Mouse (Mus musculus) midbrain, postnatal 0 days (tissue): ENCODE measurements around the gene Hoxc12. TPM values are rescaled to one million over a fixed set of nuclear protein-coding genes. Genes with fewer than 3 reads are reported as not detected.

Source experiments
- ATAC-seq: fragments of 200-750 bp; cut with Nextera tagmentation; 2 replicates; pipeline ENCODE4 v1.8.0; 2017; ENCODE audit warnings: moderate number of reproducible peaks, mild to moderate bottlenecking, moderate TSS enrichment, moderate library complexity; ENCODE audit not compliant: low FRiP score
- DNase-seq: peaks from one replicate; pipeline ENCODE4 v3.0.0-alpha.2; 2015; ENCODE audit warnings: low spot score
- H3K27ac ChIP-seq: fragments of 300-500 bp; sonication (generic); 2 replicates; pipeline ENCODE4 v1.5.1; 2014; ENCODE audit warnings: low read depth, mild to moderate bottlenecking, low read length, mixed read lengths
- H3K27me3 ChIP-seq: fragments of 300-500 bp; sonication (generic); 2 replicates; pipeline ENCODE4 v1.6.1; 2014; ENCODE audit warnings: low read length, control low read depth, mixed read lengths; ENCODE audit not compliant: insufficient read depth
- H3K36me3 ChIP-seq: fragments of 300-500 bp; sonication (generic); 2 replicates; pipeline ENCODE4 v1.6.1; 2014; ENCODE audit warnings: low read length, control low read depth, mixed read lengths; ENCODE audit not compliant: insufficient read depth
- H3K4me1 ChIP-seq: fragments of 300-500 bp; sonication (generic); 2 replicates; pipeline ENCODE4 v1.6.1; 2014; ENCODE audit warnings: mild to moderate bottlenecking, control low read depth, antibody characterized with exemption, low read length, mixed read lengths; ENCODE audit not compliant: insufficient read depth
- H3K4me2 ChIP-seq: fragments of 300-500 bp; sonication (generic); 2 replicates; pipeline ENCODE4 v1.6.1; 2014; ENCODE audit warnings: low read depth, mild to moderate bottlenecking, low read length, mixed read lengths; ENCODE audit not compliant: poor library complexity, severe bottlenecking
- H3K4me3 ChIP-seq: fragments of 300-500 bp; sonication (generic); 2 replicates; pipeline ENCODE4 v1.5.1; 2014; ENCODE audit warnings: low read depth, mild to moderate bottlenecking, low read length, moderate library complexity
- H3K9ac ChIP-seq: fragments of 300-500 bp; sonication (generic); replicated peaks from 2 replicates; pipeline ENCODE4 v1.6.1; 2014; ENCODE audit warnings: mild to moderate bottlenecking, low read length, moderate library complexity, mixed read lengths; ENCODE audit not compliant: poor library complexity, severe bottlenecking
- H3K9me3 ChIP-seq: fragments of 300-500 bp; sonication (generic); 2 replicates; pipeline ENCODE4 v1.6.1; 2016; ENCODE audit warnings: low read length, control low read depth
- CTCF ChIP-seq: IDR thresholded peaks from 2 replicates; pipeline ENCODE4 v1.5.1; 2016; ENCODE audit warnings: antibody characterized with exemption, mild to moderate bottlenecking
- WGBS: fragments of 180-500 bp; shearing (Covaris S2); extraction: QIAGEN DNeasy Blood & Tissue Kit; methylation state at CpG from one replicate; pipeline ENCODE4 v1.1.7; 2014; 5-methylcytosine and 5-hydroxymethylcytosine counted together
- microRNA-seq: library from miRNA; unstranded; fragments of <30 nt; microRNA quantifications from one replicate; pipeline ENCODE4, GENCODE M21; 2016; ENCODE audit warnings: borderline number of aligned reads
- polyA plus RNA-seq: library from polyadenylated mRNA; unstranded; fragments of >200 nt; fragmentation: Nextera tagmentation; extraction: Ambion mirVana; gene quantifications from 2 replicates; pipeline ENCODE4 v1.2.1, GENCODE M21; 2015
- total RNA-seq: library from RNA; depleted of rRNA; stranded (reverse); fragments of >200 nt; gene quantifications from 2 replicates; pipeline ENCODE4 v1.2.3, GENCODE M21; 2014; rRNA removed

Hoxc12 gene
- total and polyA plus RNA-seq, 2 experiments from 2014 or later, result not detected

DNA sequence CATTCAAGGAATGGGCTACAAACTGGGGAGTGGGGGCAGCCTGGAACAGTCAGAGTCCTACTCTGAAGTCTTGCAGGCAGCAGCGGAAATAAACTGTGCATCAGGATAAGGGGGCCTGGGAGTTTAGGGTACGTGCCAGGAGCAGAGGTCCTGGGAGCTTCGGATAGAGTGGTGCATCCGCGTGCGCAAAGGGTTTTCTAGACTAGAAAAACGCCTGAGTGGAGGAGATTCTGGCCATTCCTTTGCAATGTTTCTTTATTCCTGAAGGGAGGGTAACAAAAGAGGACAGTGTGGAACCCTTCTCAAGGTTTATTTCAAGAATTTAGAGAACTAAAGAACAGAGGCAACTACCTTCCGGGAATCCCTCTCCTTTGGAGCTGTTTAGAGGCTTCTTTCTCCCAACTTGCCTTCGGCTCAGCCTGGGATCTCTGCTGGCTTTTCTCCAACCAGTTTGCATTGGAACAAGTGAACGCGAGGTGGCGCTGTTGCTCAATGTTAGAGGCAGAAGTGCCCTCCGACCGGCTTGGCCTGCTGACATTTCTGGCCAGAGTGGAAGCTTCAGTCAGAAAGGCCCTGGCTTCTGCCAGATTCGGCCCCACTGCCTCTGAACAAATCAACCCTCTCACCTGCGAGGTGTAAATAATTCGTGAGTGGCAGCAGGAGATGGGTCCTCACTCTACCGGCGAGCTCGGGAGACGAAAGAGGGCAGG is 50.7 kb downstream of the Hoxc12 start:
- peaks cover 97% of the 10 kb centered on the region for H3K27me3 ChIP-seq
- no peak overlapping the region for H3K4me2 ChIP-seq
- WGBS, result 3% methylated on average over 21 of the region's 21 CpGs
- peak; percentile 93 for TF ChIP-seq CTCF
- H3K9me3 ChIP-seq, result no peaks in the 10 kb centered on the region
- H3K36me3 ChIP-seq, result no peaks in the 10 kb centered on the region
- ATAC-seq (no peak), DNase-seq (peak; percentile 94)
- no peaks in the 10 kb centered on the region for H3K4me1 ChIP-seq
- no peak overlapping the region for H3K4me3 ChIP-seq
- H3K27ac ChIP-seq, result no peak overlapping the region
- no peak overlapping the region for H3K9ac ChIP-seq

GRCm38 (mm10) chr15:102988078-102988477 is 51.5 kb downstream of the Hoxc12 start:
- peaks cover 98% of the 10 kb centered on the region for H3K27me3 ChIP-seq
- 18% methylated on average over 5 of the region's 5 CpGs for WGBS
- no peaks in the 10 kb centered on the region for H3K36me3 ChIP-seq
- H3K4me2 ChIP-seq, result no peak overlapping the region
- H3K9ac ChIP-seq, result no peak overlapping the region
- H3K27ac ChIP-seq, result no peak overlapping the region
- DNase-seq, result no peak
- no peak for ATAC-seq
- H3K9me3 ChIP-seq, result no peaks in the 10 kb centered on the region
- no peak for TF ChIP-seq CTCF
- H3K4me1 ChIP-seq, result no peaks in the 10 kb centered on the region
- H3K4me3 ChIP-seq, result no peak overlapping the region

Small RNA genes lying within 50 kb of the gene (microRNA-seq; reads per million reads assigned to microRNA genes)
- not detected for gene Mir196a-2

Other genes starting within 250 kb of the Hoxc12 start
- 34.4 and 34.7 TPM in 2 replicates for gene Calcoco1, start 214.6 kb upstream of the Hoxc12 start, total RNA-seq
- 27.1 and 27.2 TPM in 2 replicates for gene Calcoco1, start 214.6 kb upstream of the Hoxc12 start, polyA plus RNA-seq
- 0.16 TPM in 1 of 2 replicates, not detected in the other for gene Hoxc13, start 15.7 kb upstream of the Hoxc12 start, total RNA-seq
- not detected in 2 replicates for gene Hoxc13, start 15.7 kb upstream of the Hoxc12 start, polyA plus RNA-seq
- gene Hoxc11, start 17.7 kb downstream of the Hoxc12 start, total RNA-seq, result not detected in 2 replicates
- gene Hoxc11, start 17.7 kb downstream of the Hoxc12 start, polyA plus RNA-seq, result not detected in 2 replicates
- not detected in 2 replicates for gene Hoxc10, start 30.0 kb downstream of the Hoxc12 start, total RNA-seq
- not detected in 2 replicates for gene Hoxc10, start 30.0 kb downstream of the Hoxc12 start, polyA plus RNA-seq
- 0.88 TPM in 1 of 2 replicates, not detected in the other for gene Hoxc5, start 30.7 kb downstream of the Hoxc12 start, total RNA-seq
- gene Hoxc5, start 30.7 kb downstream of the Hoxc12 start, polyA plus RNA-seq, result not detected in 2 replicates
- gene Hoxc9, start 39.7 kb downstream of the Hoxc12 start, total RNA-seq, result not detected in 2 replicates
- not detected in 2 replicates for gene Hoxc9, start 39.7 kb downstream of the Hoxc12 start, polyA plus RNA-seq
- not detected in 2 replicates for gene Hoxc8, start 53.9 kb downstream of the Hoxc12 start, total RNA-seq
- gene Hoxc8, start 53.9 kb downstream of the Hoxc12 start, polyA plus RNA-seq, result not detected in 2 replicates
- not detected in 2 replicates for gene Hoxc6, start 61.5 kb downstream of the Hoxc12 start, total RNA-seq
- not detected in 2 replicates for gene Hoxc6, start 61.5 kb downstream of the Hoxc12 start, polyA plus RNA-seq
- gene Hoxc4, start 82.2 kb downstream of the Hoxc12 start, total RNA-seq, result 2.2 TPM in 1 of 2 replicates, not detected in the other
- gene Hoxc4, start 82.2 kb downstream of the Hoxc12 start, polyA plus RNA-seq, result not detected in 2 replicates
- 33.2 and 42.9 TPM in 2 replicates for gene Smug1, start 230.3 kb downstream of the Hoxc12 start, total RNA-seq
- 13.6 and 14.1 TPM in 2 replicates for gene Smug1, start 230.3 kb downstream of the Hoxc12 start, polyA plus RNA-seq